Mouse (Mus musculus): ENCODE measurements around the gene Rgl3. TPM values are rescaled to one million over a fixed set of nuclear protein-coding genes. Genes with fewer than 3 reads are reported as not detected.

The Rgl3 gene
- polyA plus RNA-seq, 1 experiment from 2014 or later, result 3.7 TPM

GRCm38 (mm10) chr9:22012731-22013130, 23.5 kb upstream of the Rgl3 start:
- no peak overlapping the region for H3K4me2 ChIP-seq (ENCODE audit: low read depth)
- WGBS, result 93% methylated on average over 13 of the region's 13 CpGs
- no peaks in the 10 kb centered on the region for H3K9me3 ChIP-seq (ENCODE audit: control insufficient read depth, low read length)
- DNase-seq (ENCODE audit: low spot score) (no peak), ATAC-seq (ENCODE audit: insufficient read depth, low FRiP score, low TSS enrichment) (0 out of 2 replicates have a peak, but pooled peaks have one; percentile 5)
- H3K27me3 ChIP-seq (ENCODE audit: control insufficient read depth, insufficient read depth, low read length), result no peaks in the 10 kb centered on the region
- H3K4me3 ChIP-seq (ENCODE audit: low read depth, low read length), result no peak overlapping the region
- H3K9ac ChIP-seq (ENCODE audit: low read length), result no peak overlapping the region
- no peak overlapping the region for H3K27ac ChIP-seq (ENCODE audit: low read depth, low read length)
- H3K4me1 ChIP-seq (ENCODE audit: control insufficient read depth, insufficient read depth, low read length), result no peaks in the 10 kb centered on the region; the same call in 1 of the 2 replicates
- peaks cover 47% of the 10 kb centered on the region for H3K36me3 ChIP-seq (ENCODE audit: control insufficient read depth, insufficient read depth, low read length)

DNA sequence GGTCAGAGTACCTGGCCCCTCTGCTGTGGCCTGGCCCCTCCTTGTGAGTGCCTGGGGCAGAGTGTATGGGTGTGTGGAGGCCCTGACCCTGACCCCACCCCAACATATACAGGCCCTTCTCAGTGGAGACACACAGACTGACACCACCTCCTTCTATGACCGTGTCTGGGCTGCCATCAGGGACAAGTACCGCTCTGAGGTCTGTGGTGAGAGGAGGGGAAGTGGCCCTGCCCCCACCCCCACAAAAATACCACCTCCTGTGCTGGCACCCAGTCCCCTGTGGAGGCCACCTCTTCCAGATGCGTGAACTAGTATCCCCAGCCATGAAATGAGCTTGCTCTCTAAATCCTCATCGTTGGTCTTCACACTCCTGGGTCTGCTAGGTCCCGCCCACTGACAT, 21.8 kb upstream of the Rgl3 start:
- Histone ChIP-seq H3K9ac (ENCODE audit: low read length) (no peak overlapping the region), H3K9me3 (ENCODE audit: control insufficient read depth, low read length) (no peaks in the 10 kb centered on the region), H3K27ac (ENCODE audit: low read depth, low read length) (no peak overlapping the region), H3K27me3 (ENCODE audit: control insufficient read depth, insufficient read depth, low read length) (no peaks in the 10 kb centered on the region), H3K4me3 (ENCODE audit: low read depth, low read length) (no peak overlapping the region), H3K4me2 (ENCODE audit: low read depth) (no peak overlapping the region), H3K4me1 (ENCODE audit: control insufficient read depth, insufficient read depth, low read length) (no peaks in the 10 kb centered on the region; the same call in 1 of the 2 replicates), H3K36me3 (ENCODE audit: control insufficient read depth, insufficient read depth, low read length) (peaks cover 50% of the 10 kb centered on the region)
- ATAC-seq (ENCODE audit: insufficient read depth, low FRiP score, low TSS enrichment) (no peak), DNase-seq (ENCODE audit: low spot score) (no peak)
- WGBS, result 97% methylated on average over 5 of the region's 5 CpGs

GRCm38 (mm10) chr9:22004546-22004945, 15.3 kb upstream of the Rgl3 start:
- Histone ChIP-seq H3K4me1 (ENCODE audit: control insufficient read depth, insufficient read depth, low read length) (peaks cover 9% of the 10 kb centered on the region), H3K27me3 (ENCODE audit: control insufficient read depth, insufficient read depth, low read length) (no peaks in the 10 kb centered on the region), H3K36me3 (ENCODE audit: control insufficient read depth, insufficient read depth, low read length) (peaks cover 17% of the 10 kb centered on the region), H3K9me3 (ENCODE audit: control insufficient read depth, low read length) (no peaks in the 10 kb centered on the region), H3K4me3 (ENCODE audit: low read depth, low read length) (no peak overlapping the region), H3K27ac (ENCODE audit: low read depth, low read length) (no peak overlapping the region), H3K4me2 (ENCODE audit: low read depth) (no peak overlapping the region), H3K9ac (ENCODE audit: low read length) (no peak overlapping the region)
- WGBS, result 93% methylated on average over 12 of the region's 12 CpGs
- DNase-seq (ENCODE audit: low spot score) (no peak), ATAC-seq (ENCODE audit: insufficient read depth, low FRiP score, low TSS enrichment) (no peak)

- Histone ChIP-seq H3K36me3 (ENCODE audit: control insufficient read depth, insufficient read depth, low read length) (peaks cover 6% of the 10 kb centered on the region), H3K4me3 (ENCODE audit: low read depth, low read length) (peak overlapping the region; percentile 70), H3K9ac (ENCODE audit: low read length) (peak overlapping the region; percentile 58), H3K27ac (ENCODE audit: low read depth, low read length) (peak overlapping the region; percentile 11; the same call in 1 of the 2 replicates), H3K4me2 (ENCODE audit: low read depth) (peak overlapping the region; percentile 92), H3K27me3 (ENCODE audit: control insufficient read depth, insufficient read depth, low read length) (no peaks in the 10 kb centered on the region), H3K9me3 (ENCODE audit: control insufficient read depth, low read length) (no peaks in the 10 kb centered on the region), H3K4me1 (ENCODE audit: control insufficient read depth, insufficient read depth, low read length) (peaks cover 9% of the 10 kb centered on the region)
- DNase-seq (ENCODE audit: low spot score), result no peak
- ATAC-seq (ENCODE audit: insufficient read depth, low FRiP score, low TSS enrichment), result peak; percentile 18
- WGBS, result 1% methylated on average over 18 of the region's 18 CpGs
These were observed 13.9 kb upstream of the Rgl3 start for GRCm38 (mm10) chr9:22003163-22003554.

DNA sequence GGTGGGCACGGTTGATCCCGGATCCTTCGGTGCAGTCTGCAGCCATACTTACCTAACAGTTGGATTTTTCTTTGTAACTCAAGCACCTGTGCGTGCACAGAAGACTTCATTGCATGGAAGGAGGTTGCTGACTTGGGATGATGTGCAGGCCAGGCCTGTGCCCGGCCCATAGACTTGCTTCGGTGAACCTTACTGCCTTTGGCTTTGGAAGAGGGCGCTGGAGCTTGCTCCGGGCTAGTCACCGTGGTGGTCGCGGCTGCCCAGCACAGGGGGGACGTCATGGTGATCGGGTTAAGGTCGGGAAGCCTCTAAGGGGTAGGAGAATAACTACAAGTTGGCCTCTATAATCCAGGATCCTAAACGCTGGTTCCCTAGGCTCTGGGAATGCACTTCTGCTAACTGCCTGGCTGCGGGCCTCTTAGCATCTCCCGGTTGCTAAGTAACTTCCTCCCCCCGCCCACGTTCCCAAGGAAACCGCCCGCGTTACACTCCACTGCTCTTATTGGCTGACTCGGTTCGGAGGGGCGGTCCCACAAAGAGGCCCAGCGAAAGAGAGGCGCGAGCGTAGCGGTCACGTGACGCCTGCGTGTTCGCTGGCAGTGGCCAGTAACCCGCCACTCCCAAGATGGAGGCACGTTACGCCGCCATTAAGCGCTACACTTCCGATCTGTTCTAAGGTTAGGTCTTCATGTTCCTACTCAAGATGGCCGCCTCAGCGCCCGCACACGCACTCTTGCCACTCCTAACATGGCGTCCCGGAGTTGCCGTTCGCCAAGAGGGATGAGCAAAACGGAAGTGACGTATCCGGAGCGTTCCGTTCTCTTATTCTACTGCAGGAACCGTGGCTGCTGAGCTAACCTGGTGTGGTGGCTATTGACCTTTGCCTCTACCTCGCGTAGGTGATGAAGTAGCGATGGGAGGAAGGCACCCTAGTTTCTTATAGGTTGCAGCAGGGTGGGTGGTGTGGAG, 13.2 kb upstream of the Rgl3 start, which contains the start of the genes Ccdc151 and Prkcsh:
Gene Ccdc151 (minus strand): TSS at position 441 of the 969 bp plus-strand sequence.
Gene Prkcsh (plus strand): TSS at position 613 of the 969 bp plus-strand sequence.
- Histone ChIP-seq H3K27me3 (ENCODE audit: control insufficient read depth, insufficient read depth, low read length) (no peaks in the 10 kb centered on the region), H3K27ac (ENCODE audit: low read depth, low read length) (peak within 1 kb of the TSS; percentile 11; the same call in 1 of the 2 replicates), H3K4me3 (ENCODE audit: low read depth, low read length) (peak within 1 kb of the TSS; percentile 70), H3K4me1 (ENCODE audit: control insufficient read depth, insufficient read depth, low read length) (peaks cover 9% of the 10 kb centered on the region), H3K9ac (ENCODE audit: low read length) (peak within 1 kb of the TSS; percentile 58), H3K4me2 (ENCODE audit: low read depth) (peak within 1 kb of the TSS; percentile 92), H3K9me3 (ENCODE audit: control insufficient read depth, low read length) (no peaks in the 10 kb centered on the region), H3K36me3 (ENCODE audit: control insufficient read depth, insufficient read depth, low read length) (peaks cover 6% of the 10 kb centered on the region)
- peak; percentile 98 for ATAC-seq (ENCODE audit: insufficient read depth, low FRiP score, low TSS enrichment)
- 6% methylated on average over 57 of the region's 57 CpGs for WGBS
- peak; percentile 100 for DNase-seq (ENCODE audit: low spot score)

GRCm38 (mm10) chr9:22001633-22002032, 12.4 kb upstream of the Rgl3 start:
- Histone ChIP-seq H3K27me3 (ENCODE audit: control insufficient read depth, insufficient read depth, low read length) (no peaks in the 10 kb centered on the region), H3K4me3 (ENCODE audit: low read depth, low read length) (no peak overlapping the region), H3K4me1 (ENCODE audit: control insufficient read depth, insufficient read depth, low read length) (peaks cover 9% of the 10 kb centered on the region), H3K9me3 (ENCODE audit: control insufficient read depth, low read length) (no peaks in the 10 kb centered on the region), H3K27ac (ENCODE audit: low read depth, low read length) (no peak overlapping the region), H3K4me2 (ENCODE audit: low read depth) (no peak overlapping the region), H3K36me3 (ENCODE audit: control insufficient read depth, insufficient read depth, low read length) (peaks cover 3% of the 10 kb centered on the region; the same call in 1 of the 2 replicates), H3K9ac (ENCODE audit: low read length) (no peak overlapping the region)
- DNase-seq (ENCODE audit: low spot score), result no peak
- no peak for ATAC-seq (ENCODE audit: insufficient read depth, low FRiP score, low TSS enrichment)
- WGBS, result 89% methylated on average over 4 of the region's 4 CpGs

DNA sequence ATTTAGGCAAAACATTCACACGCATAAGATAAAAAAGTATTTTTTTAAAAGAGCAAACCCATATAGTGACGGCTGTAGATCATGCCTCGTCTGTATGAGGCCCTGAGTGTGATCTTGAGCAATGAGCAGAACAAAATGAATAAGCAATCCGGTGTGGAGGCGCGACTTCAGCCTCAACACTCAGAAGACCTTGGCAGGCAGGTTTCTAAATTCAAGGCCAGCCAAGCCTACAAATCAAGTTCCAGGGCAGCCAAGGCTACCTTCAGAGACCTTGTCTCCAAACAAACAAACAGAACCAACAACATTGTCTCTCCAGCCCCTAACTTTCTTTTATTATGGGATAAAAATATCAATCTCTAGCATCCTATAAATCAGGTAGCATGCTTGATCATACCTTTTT, 11.1 kb upstream of the Rgl3 start:
- Histone ChIP-seq H3K4me1 (ENCODE audit: control insufficient read depth, insufficient read depth, low read length) (peaks cover 9% of the 10 kb centered on the region), H3K9ac (ENCODE audit: low read length) (no peak overlapping the region), H3K36me3 (ENCODE audit: control insufficient read depth, insufficient read depth, low read length) (peaks cover 3% of the 10 kb centered on the region; the same call in 1 of the 2 replicates), H3K9me3 (ENCODE audit: control insufficient read depth, low read length) (no peaks in the 10 kb centered on the region), H3K4me2 (ENCODE audit: low read depth) (no peak overlapping the region), H3K4me3 (ENCODE audit: low read depth, low read length) (no peak overlapping the region), H3K27me3 (ENCODE audit: control insufficient read depth, insufficient read depth, low read length) (no peaks in the 10 kb centered on the region), H3K27ac (ENCODE audit: low read depth, low read length) (no peak overlapping the region)
- ATAC-seq (ENCODE audit: insufficient read depth, low FRiP score, low TSS enrichment), result no peak
- DNase-seq (ENCODE audit: low spot score), result no peak
- WGBS, result 92% methylated on average over 6 of the region's 6 CpGs

DNA sequence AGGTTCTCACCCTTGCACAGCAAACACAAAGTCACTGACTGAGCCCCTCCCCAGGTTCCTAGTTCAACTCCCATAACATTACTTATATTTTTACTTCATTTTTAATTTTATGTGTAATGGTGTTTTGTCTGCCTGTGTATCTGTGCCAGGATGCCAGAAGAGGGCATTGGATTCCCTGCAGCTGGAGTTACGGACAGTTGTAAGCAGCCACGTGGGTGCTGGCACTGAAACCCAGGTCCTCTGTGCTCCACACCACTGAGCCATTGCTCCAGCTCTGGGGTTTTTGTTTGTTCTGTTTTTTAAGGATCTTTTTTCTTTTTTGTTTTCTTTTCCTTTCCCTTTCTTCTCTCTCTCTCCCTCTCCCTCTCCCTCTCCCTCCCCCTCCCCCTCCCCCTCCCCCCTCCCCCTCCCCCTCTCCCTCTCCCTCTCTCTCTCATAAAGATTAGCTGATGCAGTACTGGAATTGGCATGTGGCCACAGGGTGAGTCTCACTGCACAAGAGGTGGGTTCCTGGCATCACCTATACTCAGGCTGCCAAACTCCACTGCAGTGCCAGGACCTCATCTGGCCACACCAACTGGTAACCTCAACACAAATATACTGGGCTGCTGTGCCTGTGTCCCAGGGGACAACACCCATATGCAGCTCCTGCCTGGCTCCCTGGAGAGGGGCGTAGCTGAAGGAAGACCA, 7.1 kb upstream of the Rgl3 start:
- H3K9me3 ChIP-seq (ENCODE audit: control insufficient read depth, low read length), result no peaks in the 10 kb centered on the region
- H3K36me3 ChIP-seq (ENCODE audit: control insufficient read depth, insufficient read depth, low read length), result no peaks in the 10 kb centered on the region
- H3K4me1 ChIP-seq (ENCODE audit: control insufficient read depth, insufficient read depth, low read length), result no peaks in the 10 kb centered on the region
- ATAC-seq (ENCODE audit: insufficient read depth, low FRiP score, low TSS enrichment), result no peak
- DNase-seq (ENCODE audit: low spot score), result no peak
- no peak overlapping the region for H3K27ac ChIP-seq (ENCODE audit: low read depth, low read length)
- H3K27me3 ChIP-seq (ENCODE audit: control insufficient read depth, insufficient read depth, low read length), result peaks cover 7% of the 10 kb centered on the region
- 83% methylated on average over 3 of the region's 3 CpGs for WGBS
- H3K9ac ChIP-seq (ENCODE audit: low read length), result no peak overlapping the region
- no peak overlapping the region for H3K4me3 ChIP-seq (ENCODE audit: low read depth, low read length)
- H3K4me2 ChIP-seq (ENCODE audit: low read depth), result no peak overlapping the region

Data from neural tube, embryonic 11.5 days (tissue).